Mouse (Mus musculus) cortical plate, adult 2 months (tissue): ENCODE data around the gene Med12.

Experiments
- CTCF ChIP-seq: fragments of 200-500 bp; IDR thresholded peaks from 2 replicates; pipeline ENCODE4 v1.5.1; 2011; ENCODE audit warnings: mild to moderate bottlenecking, control low read depth, low read length; ENCODE audit not compliant: insufficient read depth; ENCODE audit errors: extremely low read depth
- POLR2A ChIP-seq: fragments of 200-500 bp; IDR thresholded peaks from 2 replicates; pipeline ENCODE4 v1.6.1; 2011; ENCODE audit warnings: mild to moderate bottlenecking, low read length, control low read depth; ENCODE audit not compliant: insufficient read depth; ENCODE audit errors: extremely low read depth

- no peak for TF ChIP-seq POLR2A
- no peak for TF ChIP-seq CTCF
Observed at GRCm38 (mm10) chrX:101245011-101245410, 28.8 kb upstream of the Med12 start.
